Mouse (Mus musculus) hindbrain, embryonic 14.5 days (tissue): ENCODE measurements around the gene Nat8f1. TPM values are rescaled to one million over a fixed set of nuclear protein-coding genes. Genes with fewer than 3 reads are reported as not detected.
A peak's percentile ranks its signal among the peaks of the same experiment; 100 is the strongest.
"Not testable (repeated sequence)": the region's sequence is repeated elsewhere in the genome, so short reads cannot be mapped to it uniquely, and the experiment has no call there.

ENCODE experiments used
- ATAC-seq: fragments of 200-750 bp; cut with Nextera tagmentation; 2 replicates; pipeline ENCODE4 v1.8.0; 2017; ENCODE audit warnings: moderate number of reproducible peaks, mild to moderate bottlenecking, moderate TSS enrichment, moderate library complexity; ENCODE audit not compliant: low FRiP score
- DNase-seq: peaks from one replicate; pipeline ENCODE4 v3.0.0-alpha.2; 2015; ENCODE audit warnings: low spot score
- H3K27ac ChIP-seq: fragments of 300-500 bp; sonication (generic); 2 replicates; pipeline ENCODE4 v1.5.1; 2014; ENCODE audit warnings: mild to moderate bottlenecking, moderate library complexity
- H3K27me3 ChIP-seq: fragments of 300-500 bp; sonication (generic); 2 replicates; pipeline ENCODE4 v1.6.1; 2014; ENCODE audit warnings: mild to moderate bottlenecking, low read length, mixed read lengths; ENCODE audit not compliant: control insufficient read depth, insufficient read depth
- H3K36me3 ChIP-seq: fragments of 300-500 bp; sonication (generic); replicated peaks from 2 replicates; pipeline ENCODE4 v1.6.1; 2014; ENCODE audit not compliant: control insufficient read depth, insufficient read depth
- H3K4me1 ChIP-seq: fragments of 300-500 bp; sonication (generic); replicated peaks from 2 replicates; pipeline ENCODE4 v1.6.1; 2014; ENCODE audit warnings: antibody characterized with exemption, low read length, mixed read lengths; ENCODE audit not compliant: control insufficient read depth, insufficient read depth
- H3K4me2 ChIP-seq: fragments of 300-500 bp; sonication (generic); replicated peaks from 2 replicates; pipeline ENCODE4 v1.6.1; 2014; ENCODE audit warnings: mild to moderate bottlenecking, moderate library complexity
- H3K4me3 ChIP-seq: fragments of 300-500 bp; sonication (generic); replicated peaks from 2 replicates; pipeline ENCODE4 v1.5.1; 2014; ENCODE audit warnings: mild to moderate bottlenecking, low read length
- H3K9ac ChIP-seq: fragments of 300-500 bp; sonication (generic); 2 replicates; pipeline ENCODE4 v1.6.1; 2014
- H3K9me3 ChIP-seq: fragments of 300-500 bp; sonication (generic); 2 replicates; pipeline ENCODE4 v1.6.1; 2016; ENCODE audit warnings: low read length; ENCODE audit not compliant: control insufficient read depth
- WGBS: fragments of 180-500 bp; shearing (Covaris S2); extraction: QIAGEN DNeasy Blood & Tissue Kit; methylation state at CpG from one replicate; pipeline ENCODE4 v1.1.7; 2014; 5-methylcytosine and 5-hydroxymethylcytosine counted together
- polyA plus RNA-seq: library from polyadenylated mRNA; unstranded; fragments of >200 nt; fragmentation: Nextera tagmentation; extraction: Ambion mirVana; gene quantifications from 2 replicates; pipeline ENCODE4 v1.2.1, GENCODE M21; 2014

Nat8f1 gene
- polyA plus RNA-seq, 1 experiment from 2014 or later = 17.9 TPM

DNA sequence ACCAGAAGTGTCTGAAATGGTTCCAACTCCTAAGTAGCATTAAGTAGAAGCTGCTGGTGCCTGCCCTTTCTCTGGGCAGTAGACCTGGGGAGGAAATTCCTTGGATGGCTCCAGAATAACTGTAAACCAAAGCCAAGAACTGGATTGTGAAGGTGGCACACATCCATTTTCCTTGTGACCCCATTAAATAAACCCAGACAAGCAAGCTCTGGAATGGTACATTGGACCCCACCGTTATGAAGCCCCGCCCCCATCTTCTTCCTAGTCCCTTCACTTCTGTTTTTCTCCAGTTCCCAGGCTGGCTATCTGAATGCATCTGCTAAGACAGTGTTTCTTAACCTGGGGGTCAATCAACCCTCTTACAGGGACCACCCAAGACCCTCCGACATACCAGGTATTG is 3.9 kb downstream of the Nat8f1 start, which contains the start of gene Tprkb:
TSS of gene Tprkb (plus strand) at position 279 of the 400 bp plus-strand sequence.
- no peaks in the 10 kb centered on the region for H3K27me3 ChIP-seq
- H3K4me3 ChIP-seq = no peak within 1 kb of the TSS
- DNase-seq (no peak), ATAC-seq (no peak)
- H3K9me3 ChIP-seq = no peaks in the 10 kb centered on the region
- no peak within 1 kb of the TSS for H3K4me2 ChIP-seq
- no peak within 1 kb of the TSS for H3K27ac ChIP-seq
- no peak within 1 kb of the TSS for H3K9ac ChIP-seq
- no peaks in the 10 kb centered on the region for H3K36me3 ChIP-seq
- WGBS = 81% methylated on average over 3 of the region's 3 CpGs
- H3K4me1 ChIP-seq = peaks cover 18% of the 10 kb centered on the region

DNA sequence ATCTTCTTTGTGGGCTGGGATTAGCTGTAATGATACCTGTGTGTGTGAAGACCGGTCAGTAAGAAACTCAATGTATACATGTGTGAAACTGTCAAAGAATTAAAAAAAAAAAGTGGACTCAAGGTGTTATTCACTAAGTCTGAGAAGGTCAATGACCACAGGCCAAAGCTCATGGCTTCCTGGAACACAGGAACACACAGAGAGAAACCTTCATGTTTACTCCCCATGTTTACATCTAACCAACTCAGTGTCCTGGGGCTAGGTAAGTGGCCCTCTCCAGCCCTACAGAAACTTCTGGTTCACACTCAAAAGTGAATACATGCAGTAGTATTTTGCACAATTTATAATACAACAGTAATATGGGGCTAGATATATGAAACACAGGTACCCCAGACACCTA is 5.8 kb downstream of the Nat8f1 start:
- H3K36me3 ChIP-seq = no peaks in the 10 kb centered on the region
- no peaks in the 10 kb centered on the region for H3K9me3 ChIP-seq
- H3K4me3 ChIP-seq = no peak overlapping the region
- H3K27me3 ChIP-seq = no peaks in the 10 kb centered on the region
- no peak overlapping the region for H3K27ac ChIP-seq
- H3K9ac ChIP-seq = no peak overlapping the region
- H3K4me1 ChIP-seq = peaks cover 8% of the 10 kb centered on the region
- WGBS = 100% methylated on average over 1 of the region's 1 CpGs
- H3K4me2 ChIP-seq = no peak overlapping the region
- DNase-seq (no peak), ATAC-seq (no peak)

DNA sequence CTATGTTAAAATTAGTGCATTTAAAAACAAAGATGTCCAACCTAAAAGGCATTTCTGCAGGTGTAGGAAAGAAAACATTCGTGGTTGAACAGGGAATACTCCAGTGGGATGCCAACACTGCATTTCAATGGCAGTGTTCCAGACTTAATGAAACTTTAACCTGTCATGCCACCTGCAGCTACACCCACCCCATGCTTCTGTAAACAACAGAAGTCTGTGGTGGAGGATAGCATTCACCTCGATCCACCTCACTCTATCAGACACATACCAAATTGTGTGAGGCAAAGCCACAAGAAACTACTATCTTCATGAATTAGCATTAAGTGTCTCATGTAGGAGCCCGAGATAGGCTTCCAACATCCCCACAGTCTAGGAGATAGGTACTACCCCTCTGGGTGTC is 7.1 kb downstream of the Nat8f1 start:
- DNase-seq (no peak), ATAC-seq (no peak)
- WGBS = 78% methylated on average over 3 of the region's 3 CpGs
- no peaks in the 10 kb centered on the region for H3K9me3 ChIP-seq
- H3K4me2 ChIP-seq = no peak overlapping the region
- no peak overlapping the region for H3K27ac ChIP-seq
- no peak overlapping the region for H3K9ac ChIP-seq
- H3K4me3 ChIP-seq = no peak overlapping the region
- no peaks in the 10 kb centered on the region for H3K27me3 ChIP-seq
- H3K36me3 ChIP-seq = no peaks in the 10 kb centered on the region
- H3K4me1 ChIP-seq = no peaks in the 10 kb centered on the region

DNA sequence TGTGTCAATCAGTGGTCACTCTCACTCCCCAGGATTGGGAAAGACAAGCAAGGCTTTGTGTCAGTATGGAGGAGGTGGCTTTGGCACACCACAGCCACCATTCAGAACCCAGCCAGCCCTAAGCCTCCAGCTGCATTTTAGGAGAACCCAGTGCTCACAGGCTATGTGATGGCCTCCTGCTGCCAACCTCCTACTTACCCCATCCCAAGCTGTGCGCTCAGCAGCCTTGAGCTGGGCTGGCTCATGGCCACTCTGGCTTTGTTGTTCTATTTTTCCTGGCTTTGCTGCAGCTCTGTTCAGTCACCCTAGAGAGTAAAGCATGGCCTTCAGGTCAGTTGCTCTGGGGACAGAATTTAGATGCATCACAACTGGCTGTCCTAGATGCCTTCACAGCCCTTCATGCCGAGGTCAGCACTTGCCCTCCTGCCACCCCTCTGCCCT is 8.6 kb downstream of the Nat8f1 start:
- WGBS = 43% methylated on average over 2 of the region's 2 CpGs
- not testable (repeated sequence) for H3K9ac ChIP-seq, H3K27me3 ChIP-seq, H3K4me1 ChIP-seq, H3K9me3 ChIP-seq, H3K27ac ChIP-seq, DNase-seq, H3K4me2 ChIP-seq, H3K4me3 ChIP-seq, H3K36me3 ChIP-seq
- ATAC-seq = peak; percentile 70; the same call in 1 of the 2 replicates

DNA sequence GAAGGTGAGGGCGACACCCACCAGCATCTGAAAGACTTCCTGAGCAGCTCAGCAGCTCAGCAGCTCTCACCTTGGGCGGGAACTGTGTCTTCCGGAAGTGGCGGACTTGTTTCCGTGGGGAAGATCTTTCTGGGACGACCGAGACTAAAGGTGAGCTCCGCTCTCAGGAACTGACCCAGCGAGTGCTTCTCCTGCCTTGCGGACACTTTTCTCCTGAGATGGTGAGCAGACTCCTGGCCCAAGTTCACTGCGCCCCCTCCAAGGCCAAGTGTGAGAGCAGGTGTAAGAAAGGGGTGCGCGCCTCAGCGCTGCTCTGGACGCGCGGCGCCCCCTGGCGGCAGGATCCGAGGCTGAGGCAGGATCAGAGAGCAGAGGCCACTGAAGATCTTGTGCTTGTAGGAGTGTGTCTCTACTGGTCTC is 10.8 kb downstream of the Nat8f1 start, which contains the start of gene Nat8f4:
TSS of gene Nat8f4 (minus strand) at position 243 of the 420 bp plus-strand sequence.
- not testable (repeated sequence) for H3K9me3 ChIP-seq, H3K27ac ChIP-seq, H3K36me3 ChIP-seq, H3K4me1 ChIP-seq, H3K9ac ChIP-seq, H3K27me3 ChIP-seq, DNase-seq
- peak within 1 kb of the TSS; percentile 40 for H3K4me2 ChIP-seq
- peak; percentile 74 for ATAC-seq
- H3K4me3 ChIP-seq = peak within 1 kb of the TSS; percentile 14
- 23% methylated on average over 20 of the region's 20 CpGs for WGBS

DNA sequence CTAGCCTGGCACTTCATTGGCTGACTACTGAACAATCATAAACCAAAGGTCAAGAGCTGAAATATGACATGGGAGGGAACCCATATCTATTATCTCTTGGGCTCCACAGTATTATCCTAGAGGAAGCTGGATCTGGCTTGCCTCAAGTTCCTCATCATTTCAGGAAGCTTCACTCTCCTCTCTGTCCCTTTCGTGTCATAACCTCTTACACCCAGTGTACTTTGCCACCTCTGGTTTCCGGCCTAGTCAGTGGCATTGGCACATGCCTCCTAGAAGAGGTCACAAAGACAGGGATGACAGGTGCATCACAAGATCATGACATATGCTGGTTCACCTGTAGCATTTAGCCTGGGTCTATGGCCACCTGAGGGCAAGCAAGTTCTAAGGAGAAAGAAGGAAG is 13.2 kb downstream of the Nat8f1 start:
- WGBS = 96% methylated on average over 2 of the region's 2 CpGs
- no peak overlapping the region for H3K9ac ChIP-seq
- H3K27me3 ChIP-seq = no peaks in the 10 kb centered on the region
- no peak overlapping the region for H3K4me2 ChIP-seq
- ATAC-seq = no peak
- H3K9me3 ChIP-seq = no peaks in the 10 kb centered on the region
- H3K4me3 ChIP-seq = no peak overlapping the region
- DNase-seq = no peak
- H3K4me1 ChIP-seq = no peaks in the 10 kb centered on the region
- H3K27ac ChIP-seq = no peak overlapping the region
- no peaks in the 10 kb centered on the region for H3K36me3 ChIP-seq

DNA sequence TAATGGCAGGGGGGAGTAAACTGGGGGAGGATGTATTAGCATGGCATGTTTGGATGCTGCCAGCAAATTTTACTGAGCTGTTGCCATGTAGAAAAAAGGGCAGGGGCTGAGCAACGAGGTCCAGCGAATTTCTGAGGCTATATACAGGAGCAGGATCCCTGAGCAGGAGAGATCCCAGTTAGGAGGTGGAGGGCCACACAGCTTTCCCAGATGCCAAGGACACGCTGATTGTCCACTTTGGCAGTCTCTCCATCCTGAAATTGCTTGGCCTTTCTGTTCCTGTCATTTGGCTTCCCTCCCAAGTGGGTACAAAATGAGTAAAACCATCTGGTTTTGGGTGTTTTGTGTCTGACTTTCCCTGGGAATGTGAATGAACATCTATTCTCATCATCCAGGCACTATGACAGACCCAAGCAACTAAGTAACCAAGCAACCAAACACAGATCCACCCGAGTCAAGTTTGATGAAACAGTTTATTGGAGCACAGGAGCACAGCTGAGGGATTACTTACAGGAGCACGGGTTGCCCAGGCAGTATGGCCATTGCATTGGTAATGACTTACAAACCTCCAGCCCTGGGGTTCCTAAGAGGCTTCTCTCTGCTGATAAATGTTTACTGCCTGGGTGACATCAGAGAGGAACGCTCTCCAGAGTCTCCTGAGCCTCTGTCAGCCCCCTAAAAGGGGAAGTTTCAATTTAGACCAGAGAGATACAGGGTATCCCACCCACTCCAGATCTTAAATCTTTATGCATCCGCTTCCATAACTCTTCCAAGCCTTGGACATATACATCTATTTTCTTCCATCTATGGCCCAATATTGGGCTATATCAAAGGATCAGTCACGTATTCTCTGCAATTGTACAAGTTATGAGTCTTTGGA is 16.7 kb downstream of the Nat8f1 start:
- not testable (repeated sequence) for DNase-seq, H3K4me2 ChIP-seq, H3K27ac ChIP-seq, H3K4me1 ChIP-seq, H3K9me3 ChIP-seq, H3K9ac ChIP-seq, H3K36me3 ChIP-seq, H3K27me3 ChIP-seq, H3K4me3 ChIP-seq
- peak; percentile 43; the same call in 1 of the 2 replicates for ATAC-seq
- 75% methylated on average over 7 of the region's 8 CpGs for WGBS

DNA sequence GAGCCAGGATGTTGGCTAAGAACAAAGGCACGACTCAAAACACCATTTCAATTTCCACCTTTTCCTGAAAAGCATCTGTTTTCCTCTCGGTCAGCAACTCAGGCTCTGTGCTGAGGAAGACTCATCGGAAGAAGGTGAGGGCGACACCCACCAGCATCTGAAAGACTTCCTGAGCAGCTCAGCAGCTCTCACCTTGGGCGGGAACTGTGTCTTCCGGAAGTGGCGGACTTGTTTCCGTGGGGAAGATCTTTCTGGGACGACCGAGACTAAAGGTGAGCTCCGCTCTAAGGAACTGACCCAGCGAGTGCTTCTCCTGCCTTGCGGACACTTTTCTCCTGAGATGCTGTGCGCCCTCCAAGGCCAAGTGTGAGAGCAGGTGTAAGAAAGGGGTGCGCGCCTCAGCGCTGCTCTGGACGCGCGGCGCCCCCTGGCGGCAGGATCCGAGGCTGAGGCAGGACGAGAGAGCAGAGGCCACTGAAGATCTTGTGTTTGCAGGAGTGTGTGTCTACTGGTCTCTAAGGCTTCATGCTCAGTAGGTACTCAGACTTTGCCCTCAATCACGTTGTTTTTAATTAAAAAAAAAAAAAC is 20.3 kb downstream of the Nat8f1 start:
- not testable (repeated sequence) for H3K27me3 ChIP-seq, H3K4me2 ChIP-seq, ATAC-seq, H3K4me1 ChIP-seq, DNase-seq, H3K9ac ChIP-seq, H3K27ac ChIP-seq, H3K4me3 ChIP-seq, H3K36me3 ChIP-seq
- peaks cover 11% of the 10 kb centered on the region; the same call in 1 of the 2 replicates for H3K9me3 ChIP-seq
- WGBS = 70% methylated on average over 25 of the region's 25 CpGs

DNA sequence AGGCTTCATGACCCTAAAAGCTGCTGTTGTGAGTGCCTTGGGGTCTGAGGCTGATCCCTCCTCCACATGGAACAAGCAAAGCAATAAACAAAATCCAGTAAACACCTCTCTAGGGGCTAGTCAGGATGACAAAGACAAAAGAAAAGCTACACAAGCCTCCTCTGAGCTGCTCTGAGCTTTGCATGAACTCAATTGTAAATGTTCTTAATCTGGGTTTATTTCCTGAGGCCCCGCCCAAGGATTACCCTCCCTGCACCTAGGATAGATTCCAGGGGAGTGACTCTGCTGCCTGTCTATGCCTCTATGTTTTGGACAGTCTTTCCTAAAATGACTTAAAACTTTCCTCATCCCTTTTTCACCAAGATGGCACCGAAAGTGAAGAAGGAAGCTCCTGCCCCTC is 26.5 kb downstream of the Nat8f1 start:
- H3K4me3 ChIP-seq = no peak overlapping the region
- H3K27ac ChIP-seq = no peak overlapping the region
- WGBS = 83% methylated on average over 2 of the region's 2 CpGs
- H3K27me3 ChIP-seq = no peaks in the 10 kb centered on the region
- H3K4me2 ChIP-seq = no peak overlapping the region
- ATAC-seq (no peak), DNase-seq (no peak)
- H3K9me3 ChIP-seq = peaks cover 16% of the 10 kb centered on the region; the same call in 1 of the 2 replicates
- H3K9ac ChIP-seq = no peak overlapping the region
- H3K36me3 ChIP-seq = no peaks in the 10 kb centered on the region
- H3K4me1 ChIP-seq = no peaks in the 10 kb centered on the region
